In the genomic region with DNA sequence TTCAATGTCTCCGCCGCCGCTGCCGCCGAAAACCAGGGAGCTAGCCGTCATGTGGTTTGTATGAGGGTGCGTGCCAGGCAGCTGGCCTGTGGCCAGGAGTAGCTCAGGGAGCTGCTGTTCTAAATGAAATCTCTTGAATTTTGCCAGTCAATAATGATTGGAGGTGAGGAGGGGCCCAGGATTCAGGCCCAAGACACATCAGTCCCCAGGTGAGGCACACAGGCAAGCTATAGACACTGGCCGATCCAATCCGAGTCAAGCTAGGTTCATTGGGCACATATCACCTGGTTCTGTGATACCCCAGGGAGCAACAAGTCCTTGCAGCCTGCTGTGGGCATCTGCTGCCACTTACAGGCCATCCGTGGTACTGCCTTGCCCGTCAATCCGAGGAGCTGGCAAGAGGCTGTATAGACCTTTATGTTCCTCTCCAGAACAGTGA, we compare ENCODE assay signal across 8 mouse cellular contexts. TPM values are rescaled to one million over a fixed set of nuclear protein-coding genes. Genes with fewer than 3 reads are reported as not detected.
DNase-seq lines count a peak whose midpoint lies in the region; ATAC-seq lines count a peak whose summit lies in the region.

No protein-coding gene starts in this region.

- ATAC-seq in common myeloid progenitor, adult 5-6 weeks (replicated peaks; ENCODE audit: low read depth, poor library complexity, severe bottlenecking) = peak; percentile 87

- DNase-seq in CD8-positive naive resting alpha-beta T cell, adult 2 months (ENCODE audit: low read depth in 2 of 2, low spot score in 2 of 2) = peak; percentile 18 to 45
- peak; percentile 54 for DNase-seq in adipocyte (ENCODE audit: low spot score)
- peak; percentile 62 for DNase-seq in gastrocnemius, postnatal 10 days
- DNase-seq in layer of hippocampus, adult 11-12 months (ENCODE audit: low spot score) = peak; percentile 84
- peak; percentile 86 for DNase-seq in lung, postnatal 10 days
- peak; percentile 44 for DNase-seq in retina, postnatal 7 days (ENCODE audit: low read depth, low spot score)
- DNase-seq in urinary bladder, postnatal 14 days (ENCODE audit: low spot score) = peak; percentile 74

RNA-seq across cellular contexts. Expression of gene Ren1, which starts 3.1 kb away (rescaled TPM):
- total RNA-seq in common myeloid progenitor, adult 5-6 weeks (2017) = not detected in 2 replicates
- total RNA-seq in gastrocnemius, postnatal 10 days (2021) = not detected

RNA-seq across cellular contexts. Expression of gene Etnk2, which starts 10.0 kb away (rescaled TPM):
- total RNA-seq in common myeloid progenitor, adult 5-6 weeks (2017) = not detected in 2 replicates
- under 1 TPM; 0.19 to 0.47 TPM for total RNA-seq in gastrocnemius, postnatal 10 days (2021)

RNA-seq across cellular contexts. Expression of gene Kiss1, which starts 31.7 kb away (rescaled TPM):
- not detected in 2 replicates for total RNA-seq in common myeloid progenitor, adult 5-6 weeks (2017)
- not detected for total RNA-seq in gastrocnemius, postnatal 10 days (2021)

RNA-seq across cellular contexts. Expression of gene Golt1a, which starts 43.8 kb away (rescaled TPM):
- not detected in 2 replicates for total RNA-seq in common myeloid progenitor, adult 5-6 weeks (2017)
- not detected for total RNA-seq in gastrocnemius, postnatal 10 days (2021)

Comparison
In these comparisons a context has a peak if more than half of its experiments do, and no peak if none do; other contexts are left out.
1. Peak in every context shown above with its lines: DNase-seq and ATAC-seq.
2. DNase-seq: peak in every context shown above with its lines; median percentile 86 in lung, postnatal 10 days; 84 in layer of hippocampus, adult 11-12 months; 74 in urinary bladder, postnatal 14 days; 62 in gastrocnemius, postnatal 10 days; 54 in adipocyte; 44 in retina, postnatal 7 days; 32 in CD8-positive naive resting alpha-beta T cell, adult 2 months.